16 mouse cellular contexts compared by ENCODE assay signal in the genomic region with DNA sequence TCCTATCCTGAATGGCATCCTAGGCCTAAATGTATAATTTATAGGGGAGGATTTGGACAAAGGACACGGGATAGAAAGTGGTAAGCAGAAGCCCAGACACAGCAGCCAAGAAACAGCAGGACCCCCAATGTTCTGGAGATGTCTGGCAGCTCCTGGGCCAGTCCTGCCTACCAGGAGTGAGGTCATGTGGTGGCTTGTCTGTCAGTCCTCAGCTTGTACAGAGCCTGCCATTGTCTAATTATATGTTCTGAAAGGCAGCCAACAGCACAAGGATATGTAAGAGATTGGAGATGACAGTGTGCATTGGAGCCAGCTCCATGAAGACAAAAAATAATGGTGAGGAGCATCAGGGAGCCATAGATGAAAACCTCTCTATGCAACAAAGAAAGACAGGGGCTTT.
A peak's percentile ranks its signal among the peaks of the same experiment; 100 is the strongest.
DNase-seq lines count a peak whose midpoint lies in the region; ATAC-seq and TF ChIP-seq lines count a peak whose summit lies in the region.
"Had no signal": no experiment of that assay in that cellular context is flagged by ENCODE, and none has a peak within 500 bp of the region (broad histone marks: within the 10 kb centered on the region; RNA-seq: fewer than 3 reads in every experiment).

No protein-coding gene starts in this region.

- no peak overlapping the region for H3K4me2 ChIP-seq in kidney, embryonic 15.5 days
- no peak overlapping the region for H3K4me2 ChIP-seq in midbrain, embryonic 14.5 days (ENCODE audit: low read length)
- H3K4me2 ChIP-seq: embryonic facial prominence, embryonic 13.5 days; heart, embryonic 13.5 days; lung, embryonic 14.5 days had no signal

- H3K36me3 ChIP-seq in kidney, embryonic 15.5 days = no peaks in the 10 kb centered on the region
- H3K36me3 ChIP-seq in midbrain, embryonic 14.5 days (ENCODE audit: control insufficient read depth, insufficient read depth, low read length) = no peaks in the 10 kb centered on the region
- H3K36me3 ChIP-seq: embryonic facial prominence, embryonic 13.5 days; forebrain, embryonic 10.5 days; heart, embryonic 13.5 days had no signal

- WGBS in kidney, embryonic 15.5 days = 62% methylated on average over 1 of the region's 1 CpGs
- 79% methylated on average over 1 of the region's 1 CpGs for WGBS in midbrain, embryonic 14.5 days

- H3K4me1 ChIP-seq in cortical plate, adult 2 months (ENCODE audit: control insufficient read depth, insufficient read depth, low read length) = no peaks in the 10 kb centered on the region
- H3K4me1 ChIP-seq in kidney, embryonic 15.5 days = no peaks in the 10 kb centered on the region
- H3K4me1 ChIP-seq in midbrain, embryonic 14.5 days (ENCODE audit: control insufficient read depth, insufficient read depth, low read length) = no peaks in the 10 kb centered on the region
- H3K4me1 ChIP-seq: embryonic facial prominence, embryonic 13.5 days; forebrain, embryonic 10.5 days; megakaryocyte, embryonic 14.5 days had no signal

- no peaks in the 10 kb centered on the region for H3K9me3 ChIP-seq in kidney, embryonic 15.5 days (replicated peaks)
- no peaks in the 10 kb centered on the region for H3K9me3 ChIP-seq in midbrain, embryonic 14.5 days (ENCODE audit: control insufficient read depth, low read length)
- H3K9me3 ChIP-seq: embryonic facial prominence, embryonic 13.5 days; forebrain, embryonic 10.5 days; heart, embryonic 13.5 days; megakaryocyte, embryonic 14.5 days had no signal

- peak overlapping the region; percentile 77 for H3K27ac ChIP-seq in cortical plate, adult 2 months (ENCODE audit: insufficient read depth, low read length)
- no peak overlapping the region for H3K27ac ChIP-seq in kidney, embryonic 15.5 days
- no peak overlapping the region for H3K27ac ChIP-seq in midbrain, embryonic 14.5 days (replicated peaks; ENCODE audit: low read depth, low read length)
- H3K27ac ChIP-seq: embryonic facial prominence, embryonic 13.5 days; forebrain, embryonic 10.5 days; heart, embryonic 13.5 days had no signal

- peak; percentile 69 for ATAC-seq in frontal cortex, adult (ENCODE audit: low TSS enrichment)
- ATAC-seq in kidney, embryonic 15.5 days (replicated peaks; ENCODE audit: low FRiP score) = no peak
- no peak for ATAC-seq in midbrain, embryonic 14.5 days (ENCODE audit: low FRiP score, low TSS enrichment)
- ATAC-seq: intestine, embryonic 16.5 days had no signal

- H3K27me3 ChIP-seq in kidney, embryonic 15.5 days = no peaks in the 10 kb centered on the region
- no peaks in the 10 kb centered on the region for H3K27me3 ChIP-seq in midbrain, embryonic 14.5 days (ENCODE audit: control insufficient read depth, insufficient read depth, low read length)
- H3K27me3 ChIP-seq: embryonic facial prominence, embryonic 13.5 days; heart, embryonic 13.5 days had no signal

- no peak overlapping the region for H3K9ac ChIP-seq in kidney, embryonic 15.5 days
- no peak overlapping the region for H3K9ac ChIP-seq in midbrain, embryonic 14.5 days (replicated peaks; ENCODE audit: low read length)
- H3K9ac ChIP-seq: embryonic facial prominence, embryonic 13.5 days; heart, embryonic 13.5 days; lung, embryonic 14.5 days had no signal

- no peak for TF ChIP-seq POLR2A in brain, embryonic 14.5 days (IDR thresholded peaks at IDR 0.05; ENCODE audit: borderline replicate concordance, extremely low read depth, insufficient read depth, insufficient read length, poor library complexity, severe bottlenecking)
- TF ChIP-seq POLR2A in cortical plate, adult 2 months (IDR thresholded peaks at IDR 0.05; ENCODE audit: extremely low read depth, insufficient read depth, low read length) = no peak

- DNase-seq in frontal cortex, postnatal 10 days (ENCODE audit: low spot score in 2 of 2) = no peak
- peak; percentile 8 for DNase-seq in layer of hippocampus, adult 11-12 months (ENCODE audit: low spot score)
- no peak for DNase-seq in layer of hippocampus, adult 9-10 months (ENCODE audit: low spot score)
- DNase-seq in brain, embryonic 14.5 days (ENCODE audit: low read depth) = peak; percentile 19
- no peak for DNase-seq in midbrain, embryonic 14.5 days
- DNase-seq: adrenal gland, adult 8-10 months; kidney, postnatal 25 days; lung, embryonic 14.5 days had no signal

- TF ChIP-seq CTCF in brain, embryonic 14.5 days (IDR thresholded peaks at IDR 0.05; ENCODE audit: borderline replicate concordance, extremely low read depth, insufficient read depth, insufficient read length) = no peak
- TF ChIP-seq CTCF in cortical plate, adult 2 months (IDR thresholded peaks at IDR 0.05; ENCODE audit: extremely low read depth, insufficient read depth, low read length) = no peak

- H3K4me3 ChIP-seq in cortical plate, adult 2 months (ENCODE audit: insufficient read depth, low read length) = no peak overlapping the region
- H3K4me3 ChIP-seq in kidney, embryonic 15.5 days (replicated peaks) = no peak overlapping the region
- H3K4me3 ChIP-seq in midbrain, embryonic 14.5 days (replicated peaks; ENCODE audit: low read depth, low read length) = no peak overlapping the region
- H3K4me3 ChIP-seq: embryonic facial prominence, embryonic 13.5 days; forebrain, embryonic 10.5 days; heart, embryonic 13.5 days; megakaryocyte, embryonic 14.5 days had no signal

Comparison
In these comparisons a context has a peak if more than half of its experiments do, and no peak if none do; other contexts are left out.
1. DNase-seq: peak in layer of hippocampus, adult 11-12 months (single experiment) and brain, embryonic 14.5 days (single experiment); none in frontal cortex, postnatal 10 days (0 of 2), layer of hippocampus, adult 9-10 months (single experiment) and midbrain, embryonic 14.5 days (single experiment).